In the genomic region with DNA sequence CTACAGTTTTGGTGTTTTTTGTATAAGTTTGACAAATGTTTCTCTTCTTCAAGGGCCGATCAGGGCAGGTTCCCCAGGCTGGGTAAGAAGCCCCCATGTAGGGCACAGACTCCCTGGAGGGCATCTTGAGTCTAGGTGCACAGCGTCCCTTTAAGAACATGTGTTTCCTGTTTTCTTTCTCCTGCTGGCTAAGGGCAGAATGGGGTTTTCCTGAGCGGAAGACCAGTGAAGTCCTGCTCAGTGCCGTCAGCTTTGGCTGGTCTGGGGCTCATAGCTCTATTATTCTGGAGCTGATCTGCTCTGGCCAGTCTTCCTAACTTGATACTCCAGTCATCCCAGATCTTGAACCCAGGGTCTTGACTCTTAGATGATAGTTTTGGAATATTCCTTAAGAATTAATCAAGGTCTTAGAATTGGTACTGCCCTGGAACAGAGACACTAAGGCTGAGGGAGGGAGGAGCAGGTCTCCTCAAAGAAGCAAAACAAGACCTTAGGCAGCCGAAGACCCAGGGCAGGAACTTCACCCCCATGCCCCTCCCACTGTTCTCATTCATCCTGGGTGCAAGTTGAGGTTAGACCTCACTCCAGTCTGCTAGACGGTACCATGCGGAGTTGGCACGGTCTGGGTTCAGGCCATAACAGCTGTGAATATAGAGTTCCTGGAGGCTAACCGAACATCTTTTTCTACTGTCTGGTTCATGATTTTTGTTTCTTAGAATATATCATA, we compare ENCODE assay signal across 9 mouse cellular contexts.
DNase-seq lines count a peak whose midpoint lies in the region; ATAC-seq and TF ChIP-seq lines count a peak whose summit lies in the region.
"Had no signal": no experiment of that assay in that cellular context is flagged by ENCODE, and none has a peak within 500 bp of the region (broad histone marks: within the 10 kb centered on the region; RNA-seq: fewer than 3 reads in every experiment).

No protein-coding gene starts in this region.

- no peaks in the 10 kb centered on the region for H3K9me3 ChIP-seq in intestine, embryonic 14.5 days (ENCODE audit: control insufficient read depth, low read length)
- no peaks in the 10 kb centered on the region for H3K9me3 ChIP-seq in intestine, postnatal 0 days (ENCODE audit: control insufficient read depth)
- H3K9me3 ChIP-seq in lung, embryonic 16.5 days (ENCODE audit: control insufficient read depth, low read length) = no peaks in the 10 kb centered on the region
- H3K9me3 ChIP-seq in hindbrain, embryonic 10.5 days = no peaks in the 10 kb centered on the region
- no peaks in the 10 kb centered on the region for H3K9me3 ChIP-seq in forebrain, embryonic 13.5 days (replicated peaks)
- H3K9me3 ChIP-seq: neural tube, embryonic 13.5 days had no signal

- no peaks in the 10 kb centered on the region for H3K27me3 ChIP-seq in intestine, embryonic 14.5 days (replicated peaks; ENCODE audit: control insufficient read depth, insufficient read depth, low read length)
- H3K27me3 ChIP-seq in intestine, postnatal 0 days (replicated peaks; ENCODE audit: control insufficient read depth, insufficient read depth, low read length) = no peaks in the 10 kb centered on the region
- no peaks in the 10 kb centered on the region for H3K27me3 ChIP-seq in lung, embryonic 16.5 days (ENCODE audit: control insufficient read depth, insufficient read depth, low read depth, low read length)
- 0 out of 2 replicates have a peak, but pooled peaks cover 4% of the 10 kb centered on the region for H3K27me3 ChIP-seq in hindbrain, embryonic 10.5 days (ENCODE audit: insufficient read depth, poor library complexity, severe bottlenecking)
- no peaks in the 10 kb centered on the region for H3K27me3 ChIP-seq in forebrain, embryonic 13.5 days
- H3K27me3 ChIP-seq: neural tube, embryonic 13.5 days had no signal

- TF ChIP-seq CTCF in intestine, postnatal 0 days (IDR thresholded peaks at IDR 0.05; ENCODE audit: low read depth) = no peak

- H3K4me3 ChIP-seq in intestine, embryonic 14.5 days (ENCODE audit: low read depth, low read length) = no peak overlapping the region
- no peak overlapping the region for H3K4me3 ChIP-seq in intestine, postnatal 0 days (ENCODE audit: low read depth, low read length)
- no peak overlapping the region for H3K4me3 ChIP-seq in lung, embryonic 16.5 days (ENCODE audit: low read length)
- H3K4me3 ChIP-seq in hindbrain, embryonic 10.5 days = no peak overlapping the region
- H3K4me3 ChIP-seq in forebrain, embryonic 13.5 days = no peak overlapping the region
- H3K4me3 ChIP-seq: neural tube, embryonic 13.5 days had no signal

- no peak for DNase-seq in intestine, embryonic 14.5 days (ENCODE audit: low spot score)
- peak; percentile 64 for DNase-seq in T-cell, adult 2 months (ENCODE audit: low spot score)
- DNase-seq in heart, postnatal 10 days = peak; percentile 63 to 66
- DNase-seq in hindbrain, embryonic 10.5 days (ENCODE audit: low spot score) = no peak

- ATAC-seq in intestine, embryonic 14.5 days (replicated peaks; ENCODE audit: low FRiP score, low TSS enrichment, low read depth) = no peak
- no peak for ATAC-seq in intestine, postnatal 0 days
- peak; percentile 16; the same call in 1 of the 2 replicates for ATAC-seq in lung, embryonic 16.5 days (ENCODE audit: low read depth)
- ATAC-seq in forebrain, embryonic 13.5 days = no peak
- ATAC-seq in megakaryocyte-erythroid progenitor cell, adult 5-6 weeks (replicated peaks; ENCODE audit: low FRiP score, low TSS enrichment, poor library complexity, severe bottlenecking) = no peak

- no peaks in the 10 kb centered on the region for H3K36me3 ChIP-seq in intestine, embryonic 14.5 days (ENCODE audit: control insufficient read depth, insufficient read depth, low read length)
- no peaks in the 10 kb centered on the region for H3K36me3 ChIP-seq in intestine, postnatal 0 days (ENCODE audit: control insufficient read depth, insufficient read depth)
- no peaks in the 10 kb centered on the region for H3K36me3 ChIP-seq in lung, embryonic 16.5 days (ENCODE audit: control insufficient read depth, insufficient read depth, low read length)
- no peaks in the 10 kb centered on the region for H3K36me3 ChIP-seq in hindbrain, embryonic 10.5 days
- no peaks in the 10 kb centered on the region for H3K36me3 ChIP-seq in forebrain, embryonic 13.5 days (ENCODE audit: poor library complexity, severe bottlenecking)
- H3K36me3 ChIP-seq: neural tube, embryonic 13.5 days had no signal

- peak overlapping the region; percentile 28; the same call in 1 of the 2 replicates for H3K27ac ChIP-seq in intestine, embryonic 14.5 days (ENCODE audit: low read depth)
- H3K27ac ChIP-seq in intestine, postnatal 0 days (ENCODE audit: low read depth, low read length) = no peak overlapping the region; the same call in 1 of the 2 replicates
- H3K27ac ChIP-seq in lung, embryonic 16.5 days (ENCODE audit: low read length) = peak overlapping the region; percentile 57
- H3K27ac ChIP-seq in hindbrain, embryonic 10.5 days = no peak overlapping the region
- no peak overlapping the region for H3K27ac ChIP-seq in forebrain, embryonic 13.5 days
- H3K27ac ChIP-seq: neural tube, embryonic 13.5 days had no signal

- H3K4me1 ChIP-seq in intestine, embryonic 14.5 days (replicated peaks; ENCODE audit: control insufficient read depth, insufficient read depth, low read length) = peaks cover 36% of the 10 kb centered on the region
- 0 out of 2 replicates have a peak, but pooled peaks cover 6% of the 10 kb centered on the region for H3K4me1 ChIP-seq in intestine, postnatal 0 days (replicated peaks; ENCODE audit: control insufficient read depth, insufficient read depth, low read length)
- peaks cover 29% of the 10 kb centered on the region for H3K4me1 ChIP-seq in lung, embryonic 16.5 days (replicated peaks; ENCODE audit: control insufficient read depth, insufficient read depth, low read length)
- peaks cover 24% of the 10 kb centered on the region; the same call in 1 of the 2 replicates for H3K4me1 ChIP-seq in hindbrain, embryonic 10.5 days (replicated peaks)
- peaks cover 7% of the 10 kb centered on the region for H3K4me1 ChIP-seq in forebrain, embryonic 13.5 days

- 61% methylated on average over 9 of the region's 9 CpGs for WGBS in intestine, embryonic 14.5 days
- 81% methylated on average over 9 of the region's 9 CpGs for WGBS in intestine, postnatal 0 days
- WGBS in lung, embryonic 16.5 days = 65% methylated on average over 9 of the region's 9 CpGs
- 68% methylated on average over 9 of the region's 9 CpGs for WGBS in hindbrain, embryonic 10.5 days
- WGBS in forebrain, embryonic 13.5 days = 88% methylated on average over 9 of the region's 9 CpGs

- no peak overlapping the region for H3K9ac ChIP-seq in intestine, embryonic 14.5 days (ENCODE audit: low read length)
- H3K9ac ChIP-seq in intestine, postnatal 0 days (ENCODE audit: low read depth, low read length) = no peak overlapping the region
- H3K9ac ChIP-seq in lung, embryonic 16.5 days (ENCODE audit: low read length) = no peak overlapping the region
- no peak overlapping the region for H3K9ac ChIP-seq in forebrain, embryonic 13.5 days
- H3K9ac ChIP-seq: neural tube, embryonic 13.5 days had no signal

- intact Hi-C loops in heart, postnatal 10 days (cut with DNase I) = loop anchor here (2.0 kb wide), 1 partner anchor 36 kb away; no protein-coding TSS in a partner anchor

- H3K4me2 ChIP-seq in intestine, embryonic 14.5 days (ENCODE audit: low read length) = no peak overlapping the region
- no peak overlapping the region for H3K4me2 ChIP-seq in intestine, postnatal 0 days (replicated peaks; ENCODE audit: low read depth)
- no peak overlapping the region for H3K4me2 ChIP-seq in lung, embryonic 16.5 days (ENCODE audit: low read depth, low read length)
- no peak overlapping the region for H3K4me2 ChIP-seq in forebrain, embryonic 13.5 days
- H3K4me2 ChIP-seq: neural tube, embryonic 13.5 days had no signal

Comparison
In these comparisons a context has a peak if more than half of its experiments do, and no peak if none do; other contexts are left out.
1. H3K27ac ChIP-seq: peak in intestine, embryonic 14.5 days (single experiment) and lung, embryonic 16.5 days (single experiment); none in intestine, postnatal 0 days (single experiment), hindbrain, embryonic 10.5 days (single experiment) and forebrain, embryonic 13.5 days (single experiment).
2. DNase-seq: peak in T-cell, adult 2 months (single experiment) and heart, postnatal 10 days (2 of 2); none in intestine, embryonic 14.5 days (single experiment) and hindbrain, embryonic 10.5 days (single experiment).